Mouse (Mus musculus) left cerebral cortex, adult 2 months (tissue): Measurements from ENCODE around the gene Gna11. TPM values are rescaled to one million over a fixed set of nuclear protein-coding genes. Genes with fewer than 3 reads are reported as not detected.

ENCODE experiments used
- DNase-seq, 2 experiments: peaks; one replicate each; pipeline ENCODE4 v3.0.0; 2021 to 2022; ENCODE audit warnings: low spot score in 2 of 2, mixed read lengths in 1 of 2; ENCODE audit errors: extremely low spot score in 1 of 2
- H3K27ac ChIP-seq: fragments of 200-600 bp; 2 replicates; pipeline ENCODE4 v1.8.1; 2022
- H3K4me3 ChIP-seq: fragments of 200-600 bp; 2 replicates; pipeline ENCODE4 v1.8.1; 2022
- CTCF ChIP-seq: fragments of 200-600 bp; IDR thresholded peaks from 2 replicates; pipeline ENCODE4 v1.8.1; 2022; ENCODE audit warnings: antibody characterized with exemption, mild to moderate bottlenecking, moderate library complexity
- intact Hi-C: fragments of 180-260 bp; cut with DNase I; formaldehyde crosslinking; loops from one replicate; pipeline ENCODE4 v1.15.1; 2025
- total RNA-seq, 2 experiments: library from RNA; stranded (reverse); gene quantifications; 2 replicates each; pipeline ENCODE4 v1.2.3; 2021

Gene Gna11
- total RNA-seq, 2 experiments from 2014 or later, result 106 to 110 TPM

DNA sequence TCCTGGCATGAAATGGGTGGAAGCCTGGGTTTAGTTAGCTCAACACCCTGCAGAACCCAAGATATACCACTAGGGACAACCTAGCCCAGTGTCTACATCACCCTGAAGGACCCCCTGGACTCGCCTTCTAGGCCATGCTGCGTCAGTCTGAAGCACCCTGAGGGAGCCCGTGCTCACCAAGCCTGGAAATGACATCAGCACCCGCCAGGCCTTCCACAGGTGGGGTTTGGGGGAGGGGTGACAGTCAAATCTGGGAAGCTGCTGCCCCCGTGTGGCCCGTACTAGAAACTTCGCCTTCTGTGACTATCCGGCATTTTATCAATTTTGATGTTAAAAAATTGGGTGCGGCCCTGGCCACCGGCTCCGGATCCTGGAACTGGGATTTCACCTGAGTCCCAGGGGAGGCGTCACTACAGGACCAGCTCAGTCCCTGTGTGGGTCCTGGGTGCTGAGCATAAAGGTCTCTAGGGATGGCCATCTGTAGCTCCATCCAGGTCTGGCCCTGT is 6.7 kb upstream of the Gna11 start:
- intact Hi-C loops, result loop anchor here (1.0 kb wide), 1 partner anchor 49 kb away; no protein-coding TSS in a partner anchor
- TF ChIP-seq CTCF, result peak; percentile 78
- peak; percentile 78 to 84 for DNase-seq
- Histone ChIP-seq H3K27ac (no peak overlapping the region), H3K4me3 (no peak overlapping the region)

DNA sequence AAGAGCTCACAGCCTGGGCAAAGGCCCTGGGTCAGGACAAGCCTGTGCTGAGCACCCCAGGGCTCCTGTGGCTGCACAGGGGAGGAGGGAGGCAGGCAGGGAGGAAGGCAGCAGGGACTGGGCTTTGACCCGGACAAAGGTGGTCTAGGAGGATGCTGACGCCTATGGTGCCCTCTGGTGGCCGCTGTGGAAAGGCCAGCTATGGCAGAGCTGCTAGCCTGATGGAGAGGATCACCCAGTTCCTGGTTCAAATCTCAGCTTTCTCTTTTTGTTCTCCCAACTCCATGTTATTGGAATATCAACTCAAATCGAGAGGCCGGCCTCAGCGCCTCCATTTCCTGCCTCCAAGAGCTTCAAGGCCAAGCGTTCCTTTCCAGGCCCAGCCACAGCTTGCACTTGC is 5.3 kb upstream of the Gna11 start:
- TF ChIP-seq CTCF, result peak; percentile 71
- DNase-seq, result no peak
- intact Hi-C loops, result no loop called here
- no peak overlapping the region for H3K27ac ChIP-seq
- H3K4me3 ChIP-seq, result no peak overlapping the region

DNA sequence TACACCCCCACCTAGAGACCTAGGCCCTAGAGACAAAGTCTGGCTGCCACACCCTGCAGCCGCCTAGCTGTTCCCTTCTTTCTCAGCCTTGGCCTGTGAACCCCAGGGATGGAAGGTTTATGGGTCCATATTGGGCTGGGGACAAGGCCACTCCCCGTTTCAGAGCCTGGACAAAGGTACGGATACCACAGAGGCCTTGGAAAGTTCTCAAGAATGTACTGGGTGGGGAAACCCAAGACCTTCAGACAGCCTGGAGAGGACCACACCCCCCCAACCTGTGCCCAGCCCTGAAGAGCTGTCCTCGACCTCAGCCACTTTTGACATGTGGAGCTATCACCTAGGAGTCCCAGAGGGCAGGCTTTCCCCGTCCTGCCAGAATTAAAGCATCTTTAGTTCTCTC is 4.0 kb upstream of the Gna11 start:
- no peak for TF ChIP-seq CTCF
- Histone ChIP-seq H3K27ac (no peak overlapping the region), H3K4me3 (no peak overlapping the region)
- no peak for DNase-seq
- intact Hi-C loops, result no loop called here

DNA sequence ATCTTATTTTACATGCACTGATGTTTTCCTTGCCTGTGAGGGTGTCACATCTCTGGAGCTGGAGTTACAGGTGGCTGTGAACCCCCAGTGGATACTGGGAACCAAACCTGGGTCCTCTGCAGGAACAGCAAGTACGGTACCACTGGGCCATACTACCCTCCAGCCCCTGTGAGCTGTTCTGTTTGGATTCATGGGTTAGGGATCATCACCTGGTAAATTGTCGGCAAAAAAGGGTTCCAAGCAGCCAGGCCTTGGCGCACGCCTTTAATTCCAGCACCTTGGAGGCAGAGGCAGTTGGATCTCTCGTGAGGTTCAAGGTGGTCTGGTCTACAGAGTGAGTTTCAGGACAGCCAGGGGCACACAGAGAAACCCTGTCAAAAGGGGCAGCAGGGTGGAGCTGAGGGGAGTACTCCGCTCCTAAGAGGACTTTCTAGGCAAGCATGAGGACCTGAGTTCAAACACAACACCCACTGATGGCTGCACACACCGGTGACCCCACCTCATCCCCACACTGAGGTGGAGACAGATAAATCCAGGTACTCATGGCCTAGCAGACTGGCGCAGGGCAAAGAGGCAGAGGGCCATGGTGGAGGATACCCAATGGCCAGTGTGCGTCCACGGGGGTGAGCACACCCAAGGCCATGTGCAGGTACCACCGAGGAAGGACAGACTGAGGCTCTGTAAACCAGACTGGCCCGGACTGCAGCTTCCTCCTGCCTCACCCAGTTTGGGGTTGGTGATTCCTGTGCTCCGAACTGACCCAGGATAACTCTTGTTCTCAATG is 2.0 kb upstream of the Gna11 start:
- TF ChIP-seq CTCF, result no peak
- no peak overlapping the region for H3K4me3 ChIP-seq
- intact Hi-C loops, result no loop called here
- DNase-seq, result no peak
- no peak overlapping the region for H3K27ac ChIP-seq

DNA sequence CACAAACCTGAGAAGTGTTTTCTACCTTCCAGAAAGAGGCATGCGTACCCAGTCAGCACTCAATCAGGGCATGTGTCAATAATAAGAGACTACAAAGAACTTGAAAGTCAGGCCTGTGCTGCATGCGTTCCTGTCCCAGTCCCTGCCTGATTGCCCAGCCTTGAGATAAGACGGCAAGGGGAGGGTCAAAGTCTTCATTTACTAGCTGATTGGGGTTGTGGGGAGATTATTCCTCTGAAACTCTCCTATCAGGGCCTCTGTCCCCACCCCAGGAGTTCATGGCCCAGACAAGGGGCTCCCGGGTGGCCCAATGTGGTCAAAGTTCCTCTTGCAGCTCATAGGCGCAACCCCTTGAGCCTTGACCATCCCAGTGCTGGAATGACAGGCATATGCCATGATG is 1.3 kb upstream of the Gna11 start:
- DNase-seq, result no peak
- intact Hi-C loops, result no loop called here
- no peak overlapping the region for H3K27ac ChIP-seq
- no peak for TF ChIP-seq CTCF
- no peak overlapping the region for H3K4me3 ChIP-seq

DNA sequence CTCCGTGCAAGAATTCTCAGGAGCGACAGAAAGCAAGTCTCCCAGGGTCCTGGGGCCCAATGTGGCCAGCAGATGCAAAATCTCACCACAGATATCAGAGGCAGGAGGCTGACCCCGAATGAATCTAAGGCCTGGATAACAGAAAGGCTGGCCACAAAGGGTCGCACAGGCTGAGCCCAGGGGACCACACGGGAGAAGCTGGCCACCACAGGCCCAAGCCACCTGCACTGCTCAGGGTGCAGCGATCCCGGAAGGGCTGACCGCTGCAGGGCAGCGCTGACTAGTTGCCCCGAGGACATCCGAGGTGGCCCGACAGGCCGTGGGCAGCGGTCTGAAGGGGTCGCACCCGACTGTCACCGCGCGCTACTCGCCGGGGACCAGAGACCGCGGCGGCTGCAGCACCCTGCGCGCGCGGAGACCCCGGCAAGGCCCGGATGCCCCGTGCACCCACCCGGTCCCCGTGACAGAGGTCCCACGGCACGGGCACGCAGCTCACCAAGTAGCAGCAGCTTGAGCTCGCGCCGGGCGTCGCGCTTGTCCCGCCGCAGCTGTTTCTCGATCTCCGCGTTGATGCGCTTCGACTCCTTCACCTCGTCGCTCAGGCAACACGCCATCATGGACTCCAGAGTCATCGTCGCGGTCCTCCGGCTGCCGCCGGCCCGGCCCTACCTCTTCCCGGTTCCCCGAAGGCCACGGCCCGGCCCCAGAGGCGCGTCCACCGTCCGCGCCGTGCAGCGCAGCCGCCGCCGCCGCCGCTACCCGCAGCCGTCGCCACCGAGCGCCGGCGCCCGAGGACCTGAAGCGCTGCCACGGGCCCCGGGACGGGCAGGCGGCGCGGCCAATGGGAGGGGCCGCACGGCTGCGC is 462 bp downstream of the Gna11 start:
- H3K4me3 ChIP-seq, result peak overlapping the region; percentile 87
- intact Hi-C loops, result no loop called here
- no peak for DNase-seq
- peak overlapping the region; percentile 91 for H3K27ac ChIP-seq
- TF ChIP-seq CTCF, result no peak; the same call in 1 of the 2 replicates

DNA sequence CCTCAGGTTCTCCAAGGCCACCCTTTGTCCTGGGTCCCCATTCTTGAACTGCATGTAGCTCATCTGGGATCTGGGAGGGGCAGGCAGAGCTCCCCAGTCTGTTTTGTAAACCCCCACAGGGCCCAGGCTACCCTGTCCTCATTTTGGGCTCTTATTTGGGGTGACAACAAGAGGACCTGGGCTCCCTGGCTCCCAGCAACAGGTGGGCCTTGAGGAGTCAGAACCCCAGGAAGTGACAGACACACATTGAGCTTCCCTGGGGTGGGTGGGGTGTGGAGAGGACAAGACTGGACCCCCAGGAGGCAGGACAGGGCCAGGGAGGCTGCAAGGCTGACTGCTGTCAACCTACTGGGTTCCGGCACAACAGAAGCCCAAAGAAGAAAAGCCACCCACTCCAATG is 1.4 kb downstream of the Gna11 start:
- TF ChIP-seq CTCF, result no peak
- Histone ChIP-seq H3K4me3 (peak overlapping the region; percentile 87), H3K27ac (no peak overlapping the region; the same call in 1 of the 2 replicates)
- no peak for DNase-seq
- intact Hi-C loops, result no loop called here

DNA sequence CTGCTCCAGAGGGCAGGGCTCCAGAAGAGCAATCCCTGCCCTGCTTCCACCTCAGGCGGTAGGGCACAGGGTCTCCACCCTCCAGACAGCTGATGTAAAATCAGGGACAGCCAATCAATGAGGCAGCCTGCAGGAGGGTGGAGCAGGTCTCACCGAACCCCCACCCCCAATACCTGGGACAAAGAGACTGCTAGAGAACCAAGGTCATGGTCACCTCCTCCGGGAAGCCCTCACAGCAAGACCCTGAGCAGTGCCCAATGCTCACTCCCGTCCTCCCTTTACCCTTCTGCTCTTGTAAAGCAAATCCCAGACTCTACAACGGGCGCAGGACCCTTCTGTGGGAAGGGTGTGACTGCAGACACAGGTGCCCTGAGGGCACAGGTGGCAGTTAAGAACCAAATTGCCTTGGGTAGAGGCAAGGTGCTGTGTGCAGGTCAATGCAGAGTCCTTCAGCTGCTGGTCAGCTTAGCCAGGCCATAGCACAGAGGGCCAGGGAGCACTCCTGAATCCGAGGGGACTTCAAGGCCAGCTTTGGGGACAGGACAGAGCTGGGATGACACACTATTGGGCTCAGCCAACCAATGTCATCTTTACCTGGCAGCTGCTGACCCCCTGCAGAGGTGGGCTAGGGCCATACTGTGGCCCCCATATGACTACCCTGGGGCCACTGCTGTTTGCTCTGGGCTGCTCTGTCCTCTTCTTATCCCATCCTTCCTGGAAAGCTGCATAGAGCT is 2.1 kb downstream of the Gna11 start:
- no peak for TF ChIP-seq CTCF
- Histone ChIP-seq H3K27ac (no peak overlapping the region), H3K4me3 (peak overlapping the region; percentile 87)
- intact Hi-C loops, result no loop called here
- DNase-seq, result no peak

DNA sequence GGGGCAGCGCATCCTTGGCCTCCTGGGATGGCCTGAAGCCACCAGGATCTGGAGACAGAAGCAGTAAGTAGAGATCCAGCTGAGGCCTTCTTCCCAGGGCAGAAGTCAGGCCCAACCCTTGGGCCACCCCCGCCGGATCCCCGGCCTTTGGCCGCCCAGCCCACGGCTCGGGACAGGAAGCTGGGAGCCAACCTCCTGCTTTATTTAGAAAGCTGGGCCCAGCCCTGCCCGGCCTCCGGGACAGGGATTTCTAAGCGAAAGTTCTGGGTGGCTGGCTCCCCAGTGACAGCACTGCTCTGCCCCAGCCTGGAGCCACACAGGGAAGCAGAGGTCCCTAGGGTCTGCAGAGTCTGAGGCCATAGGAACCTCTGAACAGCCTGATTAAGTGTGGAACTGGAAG is 3.2 kb downstream of the Gna11 start:
- no peak overlapping the region for H3K4me3 ChIP-seq
- intact Hi-C loops, result no loop called here
- peak overlapping the region; percentile 12; the same call in 1 of the 2 replicates for H3K27ac ChIP-seq
- DNase-seq, result no peak
- TF ChIP-seq CTCF, result no peak

DNA sequence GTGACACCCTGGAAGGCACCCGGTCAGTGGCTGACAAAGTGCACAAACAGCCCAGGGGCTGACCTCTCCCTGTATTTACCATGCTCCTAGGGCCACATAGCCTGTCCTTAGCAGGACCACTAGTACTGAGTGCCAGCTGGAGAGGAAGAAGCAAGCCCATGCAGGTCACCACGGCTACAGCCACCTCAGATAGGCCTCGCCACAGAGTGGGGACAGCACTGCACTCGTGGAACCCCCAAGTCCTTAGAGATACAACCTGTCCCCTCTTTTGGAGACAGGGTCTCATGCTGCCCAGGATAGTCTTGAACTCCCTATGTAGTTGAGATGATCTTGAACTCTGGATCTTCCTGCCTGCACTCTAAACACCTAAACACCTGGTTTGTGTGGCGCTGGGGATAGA is 3.6 kb downstream of the Gna11 start:
- Histone ChIP-seq H3K4me3 (no peak overlapping the region), H3K27ac (peak overlapping the region; percentile 48; the same call in 1 of the 2 replicates)
- intact Hi-C loops, result no loop called here
- TF ChIP-seq CTCF, result no peak
- no peak for DNase-seq

DNA sequence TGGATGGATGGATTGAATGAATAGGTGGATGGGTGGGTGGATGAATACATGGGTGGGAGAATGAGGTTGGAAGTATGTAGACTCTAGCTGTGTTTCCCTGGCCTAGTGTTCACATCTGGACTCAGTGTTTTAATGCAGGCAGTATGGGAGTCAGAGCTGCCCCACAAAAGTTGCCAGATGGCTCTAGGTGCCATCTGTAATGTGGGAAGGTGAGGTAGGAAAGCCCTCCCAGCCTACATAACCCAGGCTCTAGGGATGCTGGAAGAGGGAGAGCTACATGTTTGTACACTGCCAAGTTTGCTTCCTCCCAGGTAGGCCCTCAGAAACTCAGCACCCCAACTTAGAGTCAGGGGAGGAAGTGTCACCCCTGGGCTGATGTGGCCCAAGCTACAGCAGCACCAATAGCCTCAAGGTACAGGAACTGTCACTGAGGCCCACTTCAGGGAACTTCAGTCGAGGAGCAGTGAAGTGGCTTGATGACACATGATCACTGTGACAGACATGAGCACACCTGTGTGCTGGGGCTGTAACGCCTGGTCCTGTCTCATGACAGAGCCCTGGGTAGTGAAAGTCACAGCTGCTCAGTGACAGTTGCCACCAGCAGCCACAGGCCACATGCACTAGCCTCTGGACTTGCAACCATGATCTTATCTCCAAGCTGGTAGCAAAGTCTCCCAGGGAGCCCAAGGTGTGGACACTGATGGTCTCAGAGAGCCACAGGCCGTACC is 6.5 kb downstream of the Gna11 start:
- Histone ChIP-seq H3K4me3 (no peak overlapping the region), H3K27ac (0 out of 2 replicates have a peak overlapping the region, but pooled peaks have one; percentile 24)
- no peak for TF ChIP-seq CTCF
- intact Hi-C loops, result loop anchor here (2.0 kb wide), 1 partner anchor 42 kb away; the partner anchor contains the start of gene Ncln
- DNase-seq, result no peak
